Mouse (Mus musculus): ENCODE results near the gene Entpd6. TPM values are rescaled to one million over a fixed set of nuclear protein-coding genes. Genes with fewer than 3 reads are reported as not detected.

Entpd6 gene
- polyA plus RNA-seq, 1 experiment: 37.0 TPM

GRCm38 (mm10) chr2:150766083-150766862, 17.4 kb downstream of the Entpd6 start:
- Histone ChIP-seq H3K36me3 (ENCODE audit: control insufficient read depth, insufficient read depth, low read length) (peaks cover 9% of the 10 kb centered on the region), H3K27me3 (ENCODE audit: control insufficient read depth, insufficient read depth, low read length) (no peaks in the 10 kb centered on the region)
- WGBS: 89% methylated on average over 4 of the region's 4 CpGs

GRCm38 (mm10) chr2:150768678-150769077, 19.8 kb downstream of the Entpd6 start:
- Histone ChIP-seq H3K4me3 (ENCODE audit: control insufficient read depth, insufficient read depth, low read length) (no peak overlapping the region), H3K36me3 (ENCODE audit: control insufficient read depth, insufficient read depth, low read length) (peaks cover 3% of the 10 kb centered on the region; the same call in 1 of the 2 replicates), H3K27me3 (ENCODE audit: control insufficient read depth, insufficient read depth, low read length) (no peaks in the 10 kb centered on the region), H3K27ac (ENCODE audit: control insufficient read depth, insufficient read depth, low read length) (no peak overlapping the region), H3K4me1 (replicated peaks; ENCODE audit: control insufficient read depth, insufficient read depth, low read length) (no peaks in the 10 kb centered on the region)
- no peak for TF ChIP-seq POLR2A (IDR thresholded peaks at IDR 0.05; ENCODE audit: control insufficient read depth, extremely low read depth, insufficient read depth, low read length, poor library complexity)
- no peak for TF ChIP-seq CTCF (IDR thresholded peaks at IDR 0.05; ENCODE audit: borderline replicate concordance, control insufficient read depth, extremely low read depth, insufficient read depth, low read length, poor library complexity)
- DNase-seq: no peak
- 96% methylated on average over 1 of the region's 1 CpGs for WGBS

More at GRCm38 (mm10) chr2:150766083-150766862, 17.4 kb downstream of the Entpd6 start:
- no peak for TF ChIP-seq POLR2A (IDR thresholded peaks at IDR 0.05; ENCODE audit: control insufficient read depth, extremely low read depth, insufficient read depth, low read length, poor library complexity)
- no peak for TF ChIP-seq CTCF (IDR thresholded peaks at IDR 0.05; ENCODE audit: borderline replicate concordance, control insufficient read depth, extremely low read depth, insufficient read depth, low read length, poor library complexity)
- H3K27ac ChIP-seq (ENCODE audit: control insufficient read depth, insufficient read depth, low read length): no peak overlapping the region
- no peaks in the 10 kb centered on the region for H3K4me1 ChIP-seq (replicated peaks; ENCODE audit: control insufficient read depth, insufficient read depth, low read length)
- no peak overlapping the region for H3K4me3 ChIP-seq (ENCODE audit: control insufficient read depth, insufficient read depth, low read length)
- no peak for DNase-seq

GRCm38 (mm10) chr2:150770747-150771146, 21.9 kb downstream of the Entpd6 start:
- Histone ChIP-seq H3K4me3 (ENCODE audit: control insufficient read depth, insufficient read depth, low read length) (no peak overlapping the region), H3K27ac (ENCODE audit: control insufficient read depth, insufficient read depth, low read length) (no peak overlapping the region), H3K36me3 (ENCODE audit: control insufficient read depth, insufficient read depth, low read length) (peaks cover 3% of the 10 kb centered on the region; the same call in 1 of the 2 replicates), H3K4me1 (replicated peaks; ENCODE audit: control insufficient read depth, insufficient read depth, low read length) (no peaks in the 10 kb centered on the region), H3K27me3 (ENCODE audit: control insufficient read depth, insufficient read depth, low read length) (no peaks in the 10 kb centered on the region)
- no peak for DNase-seq
- TF ChIP-seq CTCF (IDR thresholded peaks at IDR 0.05; ENCODE audit: borderline replicate concordance, control insufficient read depth, extremely low read depth, insufficient read depth, low read length, poor library complexity): no peak
- TF ChIP-seq POLR2A (IDR thresholded peaks at IDR 0.05; ENCODE audit: control insufficient read depth, extremely low read depth, insufficient read depth, low read length, poor library complexity): no peak
- 90% methylated on average over 1 of the region's 1 CpGs for WGBS

- WGBS: 91% methylated on average over 6 of the region's 6 CpGs
- no peaks in the 10 kb centered on the region for H3K27me3 ChIP-seq (ENCODE audit: control insufficient read depth, insufficient read depth, low read length)
- H3K4me3 ChIP-seq (ENCODE audit: control insufficient read depth, insufficient read depth, low read length): no peak overlapping the region
- no peak for TF ChIP-seq CTCF (IDR thresholded peaks at IDR 0.05; ENCODE audit: borderline replicate concordance, control insufficient read depth, extremely low read depth, insufficient read depth, low read length, poor library complexity)
- no peak for TF ChIP-seq POLR2A (IDR thresholded peaks at IDR 0.05; ENCODE audit: control insufficient read depth, extremely low read depth, insufficient read depth, low read length, poor library complexity)
- H3K36me3 ChIP-seq (ENCODE audit: control insufficient read depth, insufficient read depth, low read length): peaks cover 3% of the 10 kb centered on the region; the same call in 1 of the 2 replicates
- H3K27ac ChIP-seq (ENCODE audit: control insufficient read depth, insufficient read depth, low read length): no peak overlapping the region
- H3K4me1 ChIP-seq (replicated peaks; ENCODE audit: control insufficient read depth, insufficient read depth, low read length): no peaks in the 10 kb centered on the region
- DNase-seq: no peak
Measured at GRCm38 (mm10) chr2:150771169-150771568, 22.3 kb downstream of the Entpd6 start.

GRCm38 (mm10) chr2:150771996-150772395, 23.2 kb downstream of the Entpd6 start:
- TF ChIP-seq CTCF (IDR thresholded peaks at IDR 0.05; ENCODE audit: borderline replicate concordance, control insufficient read depth, extremely low read depth, insufficient read depth, low read length, poor library complexity): no peak
- TF ChIP-seq POLR2A (IDR thresholded peaks at IDR 0.05; ENCODE audit: control insufficient read depth, extremely low read depth, insufficient read depth, low read length, poor library complexity): no peak
- H3K4me1 ChIP-seq (replicated peaks; ENCODE audit: control insufficient read depth, insufficient read depth, low read length): no peaks in the 10 kb centered on the region
- no peaks in the 10 kb centered on the region for H3K27me3 ChIP-seq (ENCODE audit: control insufficient read depth, insufficient read depth, low read length)
- no peak for DNase-seq
- WGBS: 92% methylated on average over 8 of the region's 8 CpGs
- H3K36me3 ChIP-seq (ENCODE audit: control insufficient read depth, insufficient read depth, low read length): peaks cover 3% of the 10 kb centered on the region; the same call in 1 of the 2 replicates
- no peak overlapping the region for H3K27ac ChIP-seq (ENCODE audit: control insufficient read depth, insufficient read depth, low read length)
- H3K4me3 ChIP-seq (ENCODE audit: control insufficient read depth, insufficient read depth, low read length): no peak overlapping the region

GRCm38 (mm10) chr2:150772466-150773119, 23.8 kb downstream of the Entpd6 start:
- H3K4me1 ChIP-seq (replicated peaks; ENCODE audit: control insufficient read depth, insufficient read depth, low read length): no peaks in the 10 kb centered on the region
- peaks cover 3% of the 10 kb centered on the region; the same call in 1 of the 2 replicates for H3K36me3 ChIP-seq (ENCODE audit: control insufficient read depth, insufficient read depth, low read length)
- H3K4me3 ChIP-seq (ENCODE audit: control insufficient read depth, insufficient read depth, low read length): no peak overlapping the region
- no peak for TF ChIP-seq POLR2A (IDR thresholded peaks at IDR 0.05; ENCODE audit: control insufficient read depth, extremely low read depth, insufficient read depth, low read length, poor library complexity)
- TF ChIP-seq CTCF (IDR thresholded peaks at IDR 0.05; ENCODE audit: borderline replicate concordance, control insufficient read depth, extremely low read depth, insufficient read depth, low read length, poor library complexity): no peak
- H3K27me3 ChIP-seq (ENCODE audit: control insufficient read depth, insufficient read depth, low read length): no peaks in the 10 kb centered on the region
- H3K27ac ChIP-seq (ENCODE audit: control insufficient read depth, insufficient read depth, low read length): no peak overlapping the region
- WGBS: 68% methylated on average over 10 of the region's 10 CpGs
- no peak for DNase-seq

Measured in thymus, adult 2 months (tissue).